Mouse (Mus musculus): ENCODE data around the gene Cfap73. TPM values are rescaled to one million over a fixed set of nuclear protein-coding genes. Genes with fewer than 3 reads are reported as not detected.

Cfap73 gene
- total RNA-seq, 2 experiments from 2014 or later = not detected

DNA sequence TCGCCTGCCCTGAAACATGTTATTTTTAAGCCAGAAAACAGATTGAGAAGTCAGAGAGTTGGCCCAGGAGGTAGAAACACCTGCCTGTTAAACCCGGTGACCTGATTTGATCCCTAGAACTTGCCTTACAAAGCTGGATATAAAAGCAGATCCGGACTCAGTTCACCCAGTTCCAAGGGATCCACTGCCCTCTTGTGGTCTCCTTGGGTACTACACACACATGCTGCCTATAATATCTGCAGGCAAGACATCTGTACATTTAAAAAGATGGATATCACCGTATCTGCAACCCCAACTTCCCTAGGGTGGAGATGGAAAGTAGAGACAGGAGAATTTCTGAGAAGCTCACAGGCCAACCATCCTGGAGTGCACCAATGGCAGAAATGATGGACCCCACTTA, 18.1 kb downstream of the Cfap73 start:
- DNase-seq (ENCODE audit: low spot score in 2 of 2) = no peak

DNA sequence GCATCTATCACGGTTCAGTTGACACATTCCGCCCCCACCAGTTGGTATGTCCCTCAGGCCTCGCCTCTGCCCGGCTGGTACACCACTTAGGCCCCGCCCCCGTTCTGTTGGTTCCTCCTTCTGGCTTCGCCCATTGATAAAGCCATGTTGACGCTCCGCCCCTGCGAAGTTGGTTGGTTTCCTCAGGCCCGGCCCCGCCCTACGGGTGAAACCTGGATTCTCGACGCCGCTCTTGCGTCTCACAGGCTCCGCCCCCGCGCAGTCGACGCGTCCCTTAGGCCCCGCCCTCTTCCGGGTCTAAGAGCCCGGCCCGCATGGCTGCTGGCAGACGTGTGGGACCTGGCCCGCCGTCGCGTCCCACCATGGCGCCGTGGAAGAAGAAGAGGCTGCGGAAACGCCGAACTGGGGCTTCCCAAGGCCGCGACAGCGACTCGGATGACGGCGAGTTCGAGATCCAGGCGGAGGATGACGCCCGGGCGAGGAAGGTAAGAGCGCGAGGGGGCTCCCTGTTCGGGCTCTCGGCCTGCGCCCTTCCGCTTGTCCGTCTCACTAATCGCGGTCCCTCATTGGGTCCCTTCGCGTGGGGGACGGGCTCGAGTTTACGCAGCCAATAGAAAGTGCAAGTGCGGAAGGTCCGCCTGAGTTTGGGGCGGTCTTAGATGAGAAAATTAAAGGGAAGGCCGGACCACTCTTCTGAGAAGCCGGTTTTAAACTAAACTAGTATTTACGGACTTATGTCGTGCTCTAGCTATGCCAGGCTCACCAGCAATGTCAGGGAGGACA, 21.0 kb downstream of the Cfap73 start:
- DNase-seq (ENCODE audit: low spot score in 2 of 2) = peak; percentile 97 to 100

DNA sequence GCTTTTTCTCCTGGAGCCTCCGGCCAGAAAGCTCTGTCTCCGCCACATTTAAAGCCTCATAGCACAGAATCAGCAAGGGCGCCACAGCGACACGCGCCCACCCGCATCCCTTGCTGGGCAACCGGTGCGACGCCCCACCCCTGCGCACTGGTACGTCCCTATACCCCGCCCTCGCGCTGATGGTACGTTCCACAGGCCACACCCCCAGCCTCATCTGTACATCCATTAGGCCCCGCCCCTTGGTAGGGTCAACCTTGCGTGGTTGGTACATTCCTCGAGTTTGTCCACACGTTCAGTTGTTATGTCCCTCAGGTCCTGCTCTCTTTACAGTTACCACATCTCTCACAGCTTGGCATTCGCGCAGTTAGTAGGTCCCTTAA, 21.6 kb downstream of the Cfap73 start, which contains the start of the genes Rita1 and Ddx54:
Gene Rita1, minus strand, starts transcription at position 148 of the 380 bp plus-strand sequence.
Gene Ddx54, plus strand, starts transcription at position 298 of the 380 bp plus-strand sequence.
- peak; percentile 91 to 97 for DNase-seq (ENCODE audit: low spot score in 2 of 2)

DNA sequence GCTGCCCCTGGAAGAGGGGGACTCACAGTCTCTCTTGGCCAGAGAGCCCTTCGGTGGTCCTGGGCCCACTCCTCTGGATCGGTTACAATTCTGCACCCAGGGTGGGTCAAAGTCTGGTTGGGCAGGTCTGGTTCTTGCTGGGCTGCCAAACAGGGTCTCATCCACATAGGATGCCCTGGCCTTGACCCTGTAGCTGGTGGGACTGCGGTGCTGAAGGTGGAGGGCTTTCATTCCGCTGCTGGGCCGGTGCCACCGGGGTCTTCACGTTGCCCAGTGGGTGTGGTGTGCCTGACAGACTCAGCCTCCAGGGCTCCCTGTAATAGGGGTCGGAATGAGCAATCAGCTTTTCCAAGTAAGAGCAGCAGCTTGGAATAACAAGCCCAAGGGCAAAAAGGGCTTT, 22.6 kb downstream of the Cfap73 start:
- DNase-seq (ENCODE audit: low spot score in 2 of 2) = no peak

DNA sequence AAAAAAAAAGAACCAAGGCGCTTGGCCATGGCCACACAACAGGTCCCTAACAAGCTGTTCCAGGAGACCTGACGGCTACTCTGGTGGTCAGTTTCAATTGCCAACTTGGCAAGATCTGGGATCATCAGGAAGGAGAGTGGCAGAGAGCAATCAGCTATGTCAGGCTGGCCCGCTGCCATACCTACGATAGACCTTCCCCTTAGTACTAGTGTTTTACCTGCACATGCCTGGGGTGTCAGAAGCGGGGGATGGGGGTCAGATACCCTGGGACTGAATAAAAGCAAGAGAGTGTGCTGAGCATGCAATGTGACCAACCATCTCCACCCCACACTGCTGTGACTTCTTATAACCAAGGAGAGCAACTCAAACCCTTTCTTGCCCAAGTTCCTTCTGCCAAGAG, 23.1 kb downstream of the Cfap73 start:
- no peak for DNase-seq (ENCODE audit: low spot score in 2 of 2)

DNA sequence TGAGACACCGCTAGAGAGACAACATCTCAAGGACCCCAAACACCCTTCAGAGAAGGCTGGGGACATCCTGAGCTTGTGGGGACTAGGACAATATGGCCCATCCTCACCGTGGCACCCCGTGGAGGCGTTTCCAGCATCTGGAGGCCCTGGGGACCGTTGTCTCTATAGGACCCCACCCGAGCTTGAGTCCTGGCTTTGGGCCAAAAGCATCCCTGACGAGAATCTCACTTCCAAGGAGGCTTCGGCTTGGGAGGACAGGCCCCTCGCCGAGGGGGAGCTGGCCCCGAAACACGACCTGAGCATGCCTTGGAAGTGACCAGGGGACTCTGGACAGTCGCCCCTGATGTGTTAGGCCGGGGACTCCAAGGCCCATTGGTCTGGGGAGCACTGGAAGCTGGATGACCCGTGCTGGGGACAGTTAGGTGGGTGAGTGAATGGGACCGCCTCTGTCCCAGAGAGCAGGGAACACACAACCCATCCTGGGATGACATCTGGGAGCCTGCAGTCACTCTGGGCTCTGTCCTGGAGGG, 24.7 kb downstream of the Cfap73 start:
- DNase-seq (ENCODE audit: low spot score in 2 of 2) = no peak

DNA sequence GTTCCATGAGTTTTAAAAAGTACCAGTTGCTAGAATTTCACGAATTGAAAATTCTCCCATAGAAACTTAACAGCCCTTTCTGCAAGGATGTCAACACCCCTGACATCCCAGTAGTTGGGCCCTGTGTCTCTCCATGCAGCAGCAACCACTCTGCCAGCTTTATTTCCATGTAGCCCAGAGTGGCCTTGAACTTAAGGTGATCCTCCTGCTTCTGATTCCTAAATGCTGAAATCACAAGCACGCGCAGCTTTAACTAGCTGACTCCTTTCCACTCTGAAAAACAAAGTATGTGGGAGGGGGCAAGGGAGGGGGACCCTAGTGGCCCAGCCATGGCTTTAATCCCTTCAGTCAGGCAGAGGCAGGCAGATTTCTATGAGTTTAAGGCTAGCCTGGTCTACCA, 26.7 kb downstream of the Cfap73 start:
- DNase-seq (ENCODE audit: low spot score in 2 of 2) = no peak

DNA sequence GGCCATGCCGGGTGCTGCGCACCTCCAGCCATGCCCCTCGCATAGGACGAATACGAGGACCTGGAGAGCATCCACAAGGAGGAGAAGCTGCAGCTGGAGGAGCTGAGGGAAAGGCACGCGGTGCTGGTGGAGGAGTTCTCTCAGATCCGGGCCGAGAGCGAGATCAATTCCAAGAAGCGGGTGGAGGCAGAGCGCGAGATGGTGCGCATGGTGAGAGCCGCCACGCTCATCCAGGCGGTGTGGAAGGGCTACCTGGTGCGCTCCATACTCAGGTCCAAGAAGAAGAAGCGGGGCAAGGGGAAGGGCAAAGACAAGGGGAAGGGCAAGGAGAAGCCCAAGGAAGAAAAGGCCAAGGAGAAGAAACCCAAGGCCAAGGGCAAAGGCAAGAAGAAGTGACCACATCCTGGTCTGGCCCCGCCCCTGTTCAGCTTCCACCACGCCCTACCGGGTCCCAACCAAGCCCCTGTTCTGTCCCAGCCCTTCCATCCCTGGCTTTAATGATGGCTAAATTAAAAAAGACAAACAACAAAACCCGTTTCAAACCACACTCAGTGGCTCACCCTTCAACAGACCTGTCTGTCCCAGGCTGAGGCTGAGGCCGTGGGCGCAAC, 27.3 kb downstream of the Cfap73 start:
- no peak for DNase-seq (ENCODE audit: low spot score in 2 of 2)

DNA sequence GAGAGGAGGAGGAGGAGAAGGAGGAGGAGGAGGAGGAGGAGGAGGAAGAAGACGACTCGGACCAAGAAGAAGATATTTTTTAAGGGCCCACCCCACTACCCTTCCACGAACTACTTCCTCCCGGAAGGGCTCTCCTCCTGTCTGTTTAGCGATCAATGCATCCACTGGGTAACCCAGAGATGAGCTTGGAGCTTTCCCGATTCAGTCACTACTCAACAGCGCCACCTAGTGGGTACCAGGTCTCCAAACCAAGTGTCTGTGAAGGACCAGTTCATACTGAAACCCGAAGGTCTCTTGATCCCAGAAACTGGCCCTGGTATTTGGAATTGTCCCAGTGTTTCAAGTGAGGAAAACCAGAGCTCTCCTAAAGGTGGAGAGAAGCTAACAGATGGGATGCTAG, 28.3 kb downstream of the Cfap73 start:
- peak; percentile 85 to 91 for DNase-seq (ENCODE audit: low spot score in 2 of 2)

DNA sequence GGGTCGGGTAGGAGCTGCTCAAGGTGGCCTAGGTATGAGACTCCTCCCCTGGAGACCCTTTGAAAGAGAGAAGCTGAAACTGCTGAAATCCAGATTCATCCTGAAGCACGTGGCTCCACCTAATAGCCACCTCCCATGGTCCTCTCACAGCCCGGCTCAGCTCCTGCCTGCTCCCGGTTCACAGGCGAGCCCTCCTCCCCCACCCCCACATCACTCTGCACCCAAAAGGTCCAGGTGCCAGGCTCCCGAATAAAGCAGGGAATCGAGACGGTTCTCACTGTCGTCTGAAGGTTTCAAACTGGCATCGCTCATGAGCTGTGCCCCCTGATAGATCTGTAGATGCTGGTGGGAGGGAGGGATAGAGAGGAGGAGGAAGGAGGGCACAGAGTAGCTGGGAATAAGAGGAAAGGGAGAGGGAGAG, 28.8 kb downstream of the Cfap73 start:
- DNase-seq (ENCODE audit: low spot score in 2 of 2) = no peak

DNA sequence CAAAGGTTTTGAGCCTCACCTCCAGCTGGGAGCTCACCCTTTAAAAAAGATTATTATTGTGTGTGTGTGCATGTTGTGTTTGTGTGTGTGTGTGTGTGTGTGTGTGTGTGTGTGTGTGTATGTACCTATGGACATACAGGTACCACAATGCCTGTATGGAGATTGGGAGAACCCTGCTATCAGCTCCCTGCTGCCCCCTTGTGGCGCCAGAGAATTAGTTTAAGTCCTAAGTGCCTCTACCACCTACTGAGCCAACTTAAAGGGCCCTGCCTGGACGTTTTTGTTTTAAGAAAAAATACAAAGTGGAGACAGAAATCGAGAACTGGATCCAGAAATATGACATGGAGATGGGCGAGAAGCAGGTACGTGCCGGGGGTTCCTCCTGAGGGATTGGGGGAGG, 29.2 kb downstream of the Cfap73 start:
- DNase-seq (ENCODE audit: low spot score in 2 of 2) = peak; percentile 71 to 84

DNA sequence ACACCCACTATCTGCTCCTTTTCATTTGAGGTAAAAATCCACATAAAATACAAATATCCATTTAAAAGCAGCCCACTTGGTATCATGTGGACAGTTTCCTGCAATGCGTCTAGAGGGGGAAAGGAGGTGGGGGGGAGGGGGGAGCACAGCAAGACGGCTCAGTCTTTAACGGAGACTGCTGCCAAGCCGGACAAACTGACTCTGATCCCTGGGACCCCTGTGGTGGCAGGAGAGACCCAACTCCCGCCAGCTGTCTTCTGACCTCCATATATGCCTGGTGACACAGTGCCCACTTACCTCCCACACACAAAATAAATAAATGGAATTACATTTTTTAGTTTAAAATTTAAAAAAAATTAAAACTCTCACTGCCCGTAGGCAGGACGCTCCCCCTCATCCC, 30.5 kb downstream of the Cfap73 start:
- no peak for DNase-seq (ENCODE audit: low spot score in 2 of 2)

DNA sequence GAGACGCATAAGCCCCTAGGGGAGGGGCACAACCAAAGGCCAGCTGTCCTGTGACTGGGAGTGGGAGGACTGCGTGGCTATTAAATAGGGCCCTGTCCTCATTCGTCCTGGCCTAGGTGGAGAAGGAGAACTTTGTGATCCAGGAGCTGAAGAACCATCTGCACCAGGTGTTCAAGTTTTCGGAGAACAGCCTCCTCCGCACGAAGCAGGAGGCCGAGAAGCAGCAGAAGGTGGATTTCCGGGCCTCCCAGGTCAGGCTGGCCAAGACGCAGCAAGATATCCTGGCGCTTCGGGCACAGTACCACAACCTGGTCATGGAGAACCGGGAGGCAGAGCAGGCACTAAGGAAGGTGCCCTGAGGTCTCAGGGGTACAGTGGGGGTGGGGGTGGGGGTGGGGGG, 31.8 kb downstream of the Cfap73 start:
- DNase-seq (ENCODE audit: low spot score in 2 of 2) = no peak

DNA sequence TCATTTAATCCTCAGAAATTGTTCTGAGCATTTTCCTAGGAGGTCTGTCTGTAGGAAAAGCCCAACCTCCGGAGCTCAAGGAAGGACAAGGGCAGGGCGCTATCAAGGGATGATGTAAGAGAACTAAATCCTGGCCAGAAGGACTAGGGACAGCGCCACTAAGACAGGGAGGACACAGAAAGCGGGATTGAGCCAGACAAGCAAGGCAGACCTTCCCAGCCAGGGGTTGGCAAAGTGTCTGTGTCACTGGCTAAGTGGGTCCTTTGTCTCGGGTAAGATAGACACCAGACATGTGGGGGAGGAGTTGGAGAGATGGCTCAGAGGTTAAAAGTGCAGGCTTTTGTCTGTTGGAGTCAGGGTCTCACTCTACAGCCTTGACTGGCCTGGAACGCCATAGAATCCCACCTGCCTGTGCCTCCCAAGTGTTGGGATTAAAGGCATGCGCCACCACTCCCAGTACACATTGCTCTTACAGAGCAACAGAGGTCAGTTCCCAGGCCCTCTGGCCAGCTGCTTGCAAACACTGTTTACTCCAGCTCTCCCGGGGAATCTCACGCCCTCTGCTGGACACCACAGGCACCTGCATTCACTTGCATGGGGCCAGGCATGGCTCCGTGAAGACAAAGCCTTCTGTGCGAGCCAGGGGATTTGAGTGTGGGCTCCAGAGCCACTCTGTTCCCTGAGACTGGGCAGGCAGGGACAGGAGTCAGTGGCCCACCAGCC, 32.9 kb downstream of the Cfap73 start:
- no peak for DNase-seq (ENCODE audit: low spot score in 2 of 2)

DNA sequence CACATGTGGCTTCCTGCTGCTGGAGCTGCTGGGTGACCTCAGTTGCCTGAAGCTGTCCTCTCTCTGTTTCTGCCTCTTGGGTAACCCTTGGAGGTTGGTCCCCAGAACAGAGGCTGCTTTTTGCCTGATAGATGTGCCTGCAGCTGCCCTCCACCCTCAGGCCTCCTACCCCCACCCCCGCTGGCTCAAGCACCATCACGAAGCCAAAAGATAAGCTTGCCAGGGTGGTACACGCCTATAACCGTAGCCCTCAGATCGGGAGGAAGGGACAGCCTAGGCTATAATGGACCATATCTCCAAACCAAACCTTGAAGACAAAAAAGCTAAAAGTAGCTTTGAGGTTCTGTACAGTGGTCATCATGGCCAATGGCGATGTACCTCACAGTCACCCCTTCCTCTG, 34.4 kb downstream of the Cfap73 start:
- DNase-seq (ENCODE audit: low spot score in 2 of 2) = no peak

DNA sequence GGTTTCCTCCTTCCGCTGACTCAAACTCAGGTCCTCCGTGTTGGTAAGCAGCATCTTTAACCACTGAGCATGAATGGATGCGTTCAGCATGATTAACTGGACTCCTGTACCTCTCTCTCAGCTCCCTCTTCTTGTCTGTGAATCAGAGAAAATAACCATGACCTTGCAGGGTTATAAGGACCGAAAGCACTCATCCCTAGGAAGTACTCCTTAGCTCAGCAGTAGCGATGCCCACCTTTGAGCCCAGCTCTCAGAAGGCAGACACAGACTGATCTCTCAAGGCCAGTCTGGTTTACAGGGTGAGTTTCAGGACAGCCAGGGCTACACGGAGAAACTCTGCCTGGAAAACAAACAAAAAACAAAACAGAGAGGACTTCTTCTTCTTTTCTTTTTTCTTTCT, 39.5 kb downstream of the Cfap73 start:
- no peak for DNase-seq (ENCODE audit: low spot score in 2 of 2)

DNA sequence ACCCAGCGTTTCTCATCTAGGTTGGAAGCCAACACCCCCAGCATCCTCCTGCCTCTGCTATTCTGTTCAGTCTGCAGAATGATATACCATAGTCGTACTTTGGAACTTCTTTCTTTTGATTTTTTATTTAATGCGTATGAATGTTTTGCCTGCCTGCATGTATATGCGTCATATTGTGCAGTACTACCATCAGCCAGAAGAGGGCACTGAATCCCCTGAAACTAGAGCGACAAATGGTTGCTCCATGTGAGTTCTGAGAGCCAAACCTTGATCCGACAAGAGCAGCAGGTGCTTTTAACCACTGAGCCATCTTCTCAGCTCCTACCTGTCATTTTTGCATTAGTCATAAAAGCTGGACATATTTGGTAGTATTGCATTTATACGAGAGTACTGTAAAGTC, 41.9 kb downstream of the Cfap73 start:
- no peak for DNase-seq (ENCODE audit: low spot score in 2 of 2)

DNA sequence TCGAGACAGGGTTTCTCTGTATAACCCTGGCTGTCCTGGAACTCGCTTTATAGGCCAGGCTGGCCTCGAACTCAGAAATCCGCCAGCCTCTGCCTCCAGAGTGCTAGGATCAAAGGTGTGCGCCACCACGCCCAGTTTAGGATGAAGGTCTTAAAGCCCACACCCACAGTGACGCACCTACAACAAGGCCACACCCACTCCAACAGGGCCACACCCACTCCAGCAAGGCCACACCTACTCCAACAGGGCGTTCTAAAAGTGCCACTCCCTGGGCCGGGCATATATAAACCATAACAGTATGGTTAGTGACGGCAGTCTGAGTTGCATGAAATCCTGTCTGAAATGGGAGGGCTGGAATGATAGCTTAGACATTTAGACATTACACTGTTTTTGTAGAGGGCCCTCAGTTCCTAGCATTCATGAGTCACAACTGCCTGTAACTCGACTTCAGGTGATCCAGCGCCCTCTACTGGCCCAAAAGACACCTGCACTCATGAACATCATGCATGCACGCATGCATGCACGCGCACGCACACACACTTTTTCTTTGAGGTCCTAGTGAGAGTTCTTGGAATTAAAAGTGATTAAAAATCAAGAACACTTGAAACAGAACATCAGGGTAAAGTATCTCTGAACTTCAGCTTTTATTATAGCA, 43.6 kb downstream of the Cfap73 start:
- DNase-seq (ENCODE audit: low spot score in 2 of 2) = no peak

DNA sequence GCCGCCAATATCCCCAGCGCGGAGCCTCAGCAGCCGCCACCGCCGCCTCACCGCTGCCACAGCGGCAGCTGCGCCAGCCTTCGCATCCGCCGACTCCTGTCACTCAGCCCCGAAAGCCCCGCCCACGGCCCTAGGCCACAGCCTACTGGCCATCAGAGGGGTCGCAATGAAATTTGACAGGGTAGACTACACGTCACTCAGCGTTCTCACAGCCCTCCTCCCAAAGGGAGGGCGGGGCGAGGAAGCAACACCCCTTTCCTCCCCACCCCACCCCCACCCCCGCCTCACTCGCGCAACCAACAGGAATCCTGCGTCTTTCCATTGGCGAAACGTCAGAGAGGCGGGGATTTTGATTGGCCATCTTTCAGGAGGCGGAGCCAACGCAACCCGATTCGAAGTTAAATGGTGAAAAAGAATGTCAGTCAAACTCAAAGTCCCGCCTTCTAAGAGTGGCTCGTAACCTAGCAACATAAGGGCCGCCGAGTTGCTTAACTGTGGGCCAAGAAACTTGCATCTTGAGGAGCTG, 45.4 kb downstream of the Cfap73 start, which contains the start of the genes Tpcn1 and Iqcd:
Gene Tpcn1, minus strand, starts transcription at position 105 of the 526 bp plus-strand sequence.
Gene Iqcd, plus strand, starts transcription at position 448 of the 526 bp plus-strand sequence.
- peak; percentile 98 to 100 for DNase-seq (ENCODE audit: low spot score in 2 of 2)

DNA sequence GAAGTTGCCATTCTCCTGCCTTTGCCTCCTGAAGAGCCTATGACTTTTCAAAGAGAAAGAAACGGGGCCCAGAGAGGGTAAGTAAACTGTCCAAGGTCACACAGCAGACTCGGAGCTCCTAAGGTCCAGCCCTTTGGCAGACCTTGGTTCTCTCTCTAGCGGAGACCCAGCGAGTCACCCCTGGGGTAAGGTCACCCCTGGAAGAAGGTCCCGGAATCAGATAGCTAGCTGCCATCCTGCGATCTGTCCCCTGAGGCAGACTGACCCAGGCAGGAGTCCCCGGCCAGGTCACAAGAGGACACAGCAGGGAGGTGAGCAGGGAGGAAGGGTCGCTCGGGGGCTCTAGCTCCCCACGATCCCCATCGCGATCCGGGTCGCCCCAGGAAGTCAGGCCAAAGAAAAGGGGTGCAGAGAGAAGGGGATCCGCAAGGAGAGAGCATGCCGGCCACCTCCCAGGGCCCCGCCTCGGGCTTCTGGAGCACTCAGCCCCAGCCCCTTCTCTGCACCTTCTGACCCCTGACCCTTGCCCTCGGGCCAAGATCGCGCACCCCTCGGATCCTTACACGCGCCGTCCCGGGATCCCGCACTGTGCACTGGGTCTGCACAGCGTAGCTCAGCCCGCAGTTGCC, 46.0 kb downstream of the Cfap73 start:
- DNase-seq (ENCODE audit: low spot score in 2 of 2) = no peak

DNA sequence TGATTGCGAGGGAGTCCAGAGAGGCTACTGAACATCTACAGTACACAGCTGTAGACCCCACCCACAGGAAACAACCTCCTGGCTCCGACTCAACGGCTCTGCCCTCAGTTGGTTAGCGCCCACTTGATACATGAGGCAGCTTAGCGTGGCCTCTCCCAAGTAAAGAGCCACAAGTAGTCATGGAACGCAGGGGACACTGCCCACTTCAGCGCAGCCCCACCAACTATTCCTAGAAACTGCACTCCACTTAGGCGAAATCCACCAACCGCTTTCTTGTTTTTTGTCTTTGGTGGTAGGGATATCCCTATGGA, 46.5 kb downstream of the Cfap73 start:
- DNase-seq (ENCODE audit: low spot score in 2 of 2) = no peak

Data from gastrocnemius, postnatal 4 days (tissue).